Mouse (Mus musculus) kidney, postnatal 0 days (tissue): Measurements from ENCODE around the gene Dpf2. TPM values are rescaled to one million over a fixed set of nuclear protein-coding genes. Genes with fewer than 3 reads are reported as not detected.

Source experiments
- ATAC-seq: fragments of 200-750 bp; cut with Nextera tagmentation; replicated peaks from 2 replicates; pipeline ENCODE4 v1.8.0; 2017; ENCODE audit warnings: low read depth, moderate number of reproducible peaks, moderate TSS enrichment, moderate library complexity; ENCODE audit not compliant: low FRiP score
- DNase-seq: peaks from one replicate; pipeline ENCODE4 v3.0.0-alpha.2; 2016; ENCODE audit warnings: low spot score
- H3K27ac ChIP-seq: fragments of 300-500 bp; sonication (generic); 2 replicates; pipeline ENCODE4 v1.5.1; 2014; ENCODE audit warnings: mild to moderate bottlenecking
- H3K27me3 ChIP-seq: fragments of 300-500 bp; sonication (generic); 2 replicates; pipeline ENCODE4 v1.6.1; 2014; ENCODE audit warnings: low read length, mixed read lengths; ENCODE audit not compliant: insufficient read depth
- H3K36me3 ChIP-seq: fragments of 300-500 bp; sonication (generic); 2 replicates; pipeline ENCODE4 v1.6.1; 2014; ENCODE audit warnings: low read length, mixed read lengths; ENCODE audit not compliant: insufficient read depth
- H3K4me1 ChIP-seq: fragments of 300-500 bp; sonication (generic); replicated peaks from 2 replicates; pipeline ENCODE4 v1.6.1; 2014; ENCODE audit warnings: antibody characterized with exemption, low read length, mixed read lengths; ENCODE audit not compliant: insufficient read depth
- H3K4me2 ChIP-seq: fragments of 300-500 bp; sonication (generic); 2 replicates; pipeline ENCODE4 v1.6.1; 2014; ENCODE audit warnings: mild to moderate bottlenecking, low read length, moderate library complexity, mixed read lengths
- H3K4me3 ChIP-seq: fragments of 300-500 bp; sonication (generic); replicated peaks from 2 replicates; pipeline ENCODE4 v1.5.1; 2014; ENCODE audit warnings: low read depth, low read length
- H3K9ac ChIP-seq: fragments of 300-500 bp; sonication (generic); 2 replicates; pipeline ENCODE4 v1.6.1; 2014; ENCODE audit warnings: low read depth, low read length
- H3K9me3 ChIP-seq: fragments of 300-500 bp; sonication (generic); replicated peaks from 2 replicates; pipeline ENCODE4 v1.6.1; 2016; ENCODE audit warnings: low read length, inconsistent platforms, mixed read lengths
- CTCF ChIP-seq: IDR thresholded peaks from 2 replicates; pipeline ENCODE4 v1.5.1; 2016; ENCODE audit warnings: antibody characterized with exemption, low read depth, mild to moderate bottlenecking, moderate library complexity
- WGBS: fragments of 180-500 bp; shearing (Covaris S2); extraction: QIAGEN DNeasy Blood & Tissue Kit; methylation state at CpG from one replicate; pipeline ENCODE4 v1.1.7; 2014; 5-methylcytosine and 5-hydroxymethylcytosine counted together
- polyA plus RNA-seq: library from polyadenylated mRNA; unstranded; fragments of >200 nt; fragmentation: Nextera tagmentation; extraction: Ambion mirVana; gene quantifications from 2 replicates; pipeline ENCODE4 v1.2.1, GENCODE M21; 2015

The Dpf2 gene
- polyA plus RNA-seq, 1 experiment from 2014 or later, result 109 TPM

DNA sequence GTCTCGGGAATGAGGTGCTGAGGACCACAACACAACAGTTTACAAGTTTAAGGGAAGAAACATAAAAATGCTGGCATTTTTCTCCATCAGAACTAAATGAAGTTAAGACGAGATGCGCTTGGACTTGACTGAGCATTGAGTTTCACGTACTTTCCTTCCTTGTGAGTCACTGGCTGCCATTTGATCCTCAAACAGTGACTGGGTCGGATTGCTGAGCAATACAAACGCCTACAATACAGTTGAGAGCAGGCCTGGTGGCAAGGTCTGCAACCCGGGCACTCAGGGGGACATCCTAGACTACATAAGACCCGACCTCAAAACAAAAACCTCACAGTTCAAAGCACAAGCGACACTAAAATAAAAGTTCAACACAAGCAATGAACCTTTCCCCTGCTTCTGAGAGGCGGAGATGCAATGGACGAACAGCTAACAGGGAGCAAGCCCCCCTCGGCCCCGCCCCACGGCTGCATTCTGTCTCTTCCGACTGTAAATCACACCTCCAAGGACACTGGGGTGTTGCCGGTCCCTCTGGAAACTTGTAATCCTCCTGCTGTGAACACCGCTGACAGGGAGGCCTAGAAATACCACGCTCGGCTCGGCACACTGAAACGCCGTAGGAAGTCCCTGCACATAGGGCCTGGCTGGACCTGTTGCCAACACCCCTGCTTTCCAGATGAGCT is 41.4 kb upstream of the Dpf2 start:
- H3K27ac ChIP-seq, result peak overlapping the region; percentile 72; the same call in 1 of the 2 replicates
- no peak overlapping the region for H3K4me3 ChIP-seq
- H3K27me3 ChIP-seq, result no peaks in the 10 kb centered on the region
- no peaks in the 10 kb centered on the region for H3K9me3 ChIP-seq
- ATAC-seq (no peak), DNase-seq (peak; percentile 44)
- peaks cover 17% of the 10 kb centered on the region for H3K36me3 ChIP-seq
- 39% methylated on average over 22 of the region's 22 CpGs for WGBS
- 0 out of 2 replicates have a peak overlapping the region, but pooled peaks have one; percentile 41 for H3K9ac ChIP-seq
- no peak for TF ChIP-seq CTCF
- no peak overlapping the region for H3K4me2 ChIP-seq
- peaks cover 39% of the 10 kb centered on the region for H3K4me1 ChIP-seq

- DNase-seq (no peak), ATAC-seq (no peak)
- Histone ChIP-seq H3K4me3 (no peak overlapping the region), H3K4me2 (0 out of 2 replicates have a peak overlapping the region, but pooled peaks have one; percentile 1), H3K4me1 (peaks cover 39% of the 10 kb centered on the region), H3K27me3 (no peaks in the 10 kb centered on the region), H3K27ac (peak overlapping the region; percentile 78), H3K9me3 (no peaks in the 10 kb centered on the region), H3K36me3 (peaks cover 22% of the 10 kb centered on the region), H3K9ac (no peak overlapping the region)
- TF ChIP-seq CTCF, result no peak
- 88% methylated on average over 19 of the region's 19 CpGs for WGBS
Measured at GRCm38 (mm10) chr19:5953201-5953770, 40.5 kb upstream of the Dpf2 start.

DNA sequence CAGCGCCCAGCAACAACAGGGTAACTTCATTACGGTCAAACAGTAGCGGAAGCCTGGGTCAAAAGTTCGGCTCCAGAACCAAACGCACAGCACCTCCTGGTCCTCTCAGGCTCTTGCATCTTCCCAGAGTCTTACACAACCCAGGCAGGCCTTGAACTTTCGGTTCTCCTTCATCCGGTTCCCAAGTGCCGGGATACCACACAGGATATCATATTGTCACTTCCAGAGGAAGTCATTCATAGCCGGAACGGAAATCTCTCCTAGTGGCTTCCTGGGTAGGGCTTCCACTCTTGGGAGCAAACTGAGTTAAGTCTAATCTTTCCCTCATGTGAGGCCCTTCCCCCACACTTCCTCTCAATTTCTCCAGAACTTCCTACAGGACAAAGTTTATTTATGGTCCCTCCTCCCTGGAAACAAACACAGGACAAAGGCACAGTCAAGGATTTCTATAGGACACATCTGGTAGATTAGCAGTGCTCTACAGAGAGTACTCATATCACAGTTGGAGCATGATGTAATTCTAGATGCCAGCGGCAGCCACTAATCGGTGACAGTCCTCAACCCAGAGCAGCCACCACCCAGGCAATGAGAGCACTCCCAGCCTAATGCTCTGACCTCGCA is 39.4 kb upstream of the Dpf2 start:
- TF ChIP-seq CTCF, result no peak

GRCm38 (mm10) chr19:5951631-5952030 is 38.8 kb upstream of the Dpf2 start:
- Histone ChIP-seq H3K27ac (peak overlapping the region; percentile 76), H3K9me3 (no peaks in the 10 kb centered on the region), H3K36me3 (peaks cover 30% of the 10 kb centered on the region), H3K9ac (0 out of 2 replicates have a peak overlapping the region, but pooled peaks have one; percentile 35), H3K4me3 (0 out of 2 replicates have a peak overlapping the region, but pooled peaks have one; percentile 4), H3K4me1 (peaks cover 39% of the 10 kb centered on the region), H3K4me2 (peak overlapping the region; percentile 32), H3K27me3 (no peaks in the 10 kb centered on the region)
- DNase-seq, result no peak
- no peak for TF ChIP-seq CTCF
- 76% methylated on average over 16 of the region's 16 CpGs for WGBS
- ATAC-seq, result no peak

More for the DNA sequence above, 39.4 kb upstream of the Dpf2 start:
- Histone ChIP-seq H3K4me3 (no peak overlapping the region), H3K9me3 (no peaks in the 10 kb centered on the region), H3K9ac (no peak overlapping the region), H3K4me1 (peaks cover 39% of the 10 kb centered on the region), H3K27me3 (no peaks in the 10 kb centered on the region), H3K4me2 (peak overlapping the region; percentile 32; the same call in 1 of the 2 replicates), H3K27ac (peak overlapping the region; percentile 78), H3K36me3 (peaks cover 28% of the 10 kb centered on the region)
- ATAC-seq (peak; percentile 22), DNase-seq (peak; percentile 94)
- 58% methylated on average over 13 of the region's 13 CpGs for WGBS

DNA sequence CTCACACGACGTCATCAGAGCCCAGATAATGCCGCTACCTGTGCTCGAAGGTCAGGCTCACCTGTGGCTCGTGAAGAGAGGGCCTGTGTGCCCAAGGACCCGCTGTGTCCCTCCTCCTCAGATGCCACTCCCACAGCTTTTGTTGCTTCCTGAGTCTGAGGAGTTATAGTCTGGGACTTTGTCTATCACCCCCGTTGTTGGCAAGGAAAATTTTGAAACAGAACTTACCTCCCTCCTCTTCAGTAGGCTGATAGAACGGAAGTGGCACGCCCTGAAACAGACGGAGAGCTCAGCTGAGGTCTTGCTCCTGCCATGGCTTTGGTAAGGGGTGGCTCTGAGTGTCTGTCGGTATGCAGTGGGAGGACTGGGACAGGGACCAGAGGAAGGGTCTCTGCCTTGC is 37.4 kb upstream of the Dpf2 start:
- Histone ChIP-seq H3K27ac (no peak overlapping the region), H3K9ac (no peak overlapping the region), H3K4me3 (no peak overlapping the region), H3K4me1 (peaks cover 43% of the 10 kb centered on the region), H3K27me3 (no peaks in the 10 kb centered on the region), H3K4me2 (no peak overlapping the region), H3K9me3 (no peaks in the 10 kb centered on the region), H3K36me3 (peaks cover 35% of the 10 kb centered on the region)
- no peak for DNase-seq
- no peak for TF ChIP-seq CTCF
- WGBS, result 86% methylated on average over 11 of the region's 11 CpGs
- no peak for ATAC-seq

DNA sequence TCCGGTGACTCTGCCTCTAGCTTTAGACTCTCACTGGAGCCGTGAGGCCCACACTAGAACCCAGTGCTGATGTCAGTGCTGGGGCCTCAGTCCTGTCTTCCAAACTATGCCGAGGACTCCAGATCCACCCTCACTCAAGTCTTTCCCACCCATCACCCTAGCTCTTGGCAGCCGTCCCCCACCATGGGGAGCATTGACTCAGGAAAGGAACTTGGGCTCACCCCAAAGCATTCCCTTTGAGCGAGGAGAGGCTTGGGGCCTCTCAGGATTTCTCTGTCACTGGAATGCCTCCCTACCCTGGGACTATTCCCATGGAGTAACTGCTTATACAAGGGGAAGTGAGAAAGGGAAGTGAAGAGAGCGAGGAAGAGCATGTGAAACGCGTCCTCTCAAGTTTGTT is 33.1 kb upstream of the Dpf2 start:
- 48% methylated on average over 8 of the region's 8 CpGs for WGBS
- Histone ChIP-seq H3K36me3 (peaks cover 33% of the 10 kb centered on the region), H3K9me3 (no peaks in the 10 kb centered on the region), H3K4me1 (peaks cover 24% of the 10 kb centered on the region), H3K27ac (peak overlapping the region; percentile 60), H3K4me2 (no peak overlapping the region), H3K9ac (peak overlapping the region; percentile 10; the same call in 1 of the 2 replicates), H3K4me3 (no peak overlapping the region), H3K27me3 (no peaks in the 10 kb centered on the region)
- DNase-seq (peak; percentile 40), ATAC-seq (no peak)
- TF ChIP-seq CTCF, result no peak
